Mouse (Mus musculus) ES-Bruce4 (cell line): ENCODE data around the gene Sp3. TPM values are rescaled to one million over a fixed set of nuclear protein-coding genes. Genes with fewer than 3 reads are reported as not detected.
"Not testable (repeated sequence)": the region's sequence is repeated elsewhere in the genome, so short reads cannot be mapped to it uniquely, and the experiment has no call there.

Experiments used
- H3K27ac ChIP-seq: 2 replicates; pipeline ENCODE4 v1.5.1; 2012; ENCODE audit warnings: low read length, inconsistent platforms; ENCODE audit not compliant: insufficient read depth
- H3K27me3 ChIP-seq: 2 replicates; pipeline ENCODE4 v1.6.1; 2012; ENCODE audit warnings: mild to moderate bottlenecking, low read length, inconsistent platforms; ENCODE audit not compliant: control insufficient read depth, poor library complexity, insufficient read depth, severe bottlenecking
- H3K36me3 ChIP-seq: 2 replicates; pipeline ENCODE4 v1.6.1; 2012; ENCODE audit warnings: inconsistent platforms, mild to moderate bottlenecking, low read length, moderate library complexity; ENCODE audit not compliant: control insufficient read depth, poor library complexity, insufficient read depth, severe bottlenecking
- H3K4me1 ChIP-seq: one replicate; pipeline ENCODE4 v1.8.1; 2011; ENCODE audit warnings: low read length; ENCODE audit not compliant: control insufficient read depth, insufficient read depth
- H3K4me3 ChIP-seq: 2 replicates; pipeline ENCODE4 v1.5.1; 2011; ENCODE audit warnings: low read depth, mild to moderate bottlenecking, low read length
- H3K9ac ChIP-seq: 2 replicates; pipeline ENCODE4 v1.6.1; 2012; ENCODE audit warnings: low read depth, mild to moderate bottlenecking, inconsistent platforms; ENCODE audit not compliant: poor library complexity, severe bottlenecking
- H3K9me3 ChIP-seq: replicated peaks from 2 replicates; pipeline ENCODE4 v1.6.1; 2012; ENCODE audit warnings: mild to moderate bottlenecking, low read length, inconsistent platforms; ENCODE audit not compliant: control insufficient read depth, poor library complexity, insufficient read depth, severe bottlenecking
- CTCF ChIP-seq: IDR thresholded peaks from one replicate; pipeline ENCODE4 v1.8.1; 2011; ENCODE audit warnings: low read depth, low read length
- EP300 ChIP-seq: IDR thresholded peaks from 2 replicates; pipeline ENCODE4 v1.6.1; 2011; ENCODE audit warnings: low read depth, low read length; ENCODE audit not compliant: insufficient read depth
- POLR2A ChIP-seq: IDR thresholded peaks from one replicate; pipeline ENCODE4 v1.8.1; 2011; ENCODE audit warnings: low read length; ENCODE audit not compliant: insufficient read depth
- polyA plus RNA-seq: library from polyadenylated mRNA; stranded (reverse); fragments of >200 nt; gene quantifications from 2 replicates; pipeline ENCODE4 v1.2.4, GENCODE M21; 2011; ENCODE audit warnings: low read depth; ENCODE audit not compliant: missing spikeins, insufficient read depth, insufficient read length

The Sp3 gene
- polyA plus RNA-seq, 1 experiment: 102 TPM

DNA sequence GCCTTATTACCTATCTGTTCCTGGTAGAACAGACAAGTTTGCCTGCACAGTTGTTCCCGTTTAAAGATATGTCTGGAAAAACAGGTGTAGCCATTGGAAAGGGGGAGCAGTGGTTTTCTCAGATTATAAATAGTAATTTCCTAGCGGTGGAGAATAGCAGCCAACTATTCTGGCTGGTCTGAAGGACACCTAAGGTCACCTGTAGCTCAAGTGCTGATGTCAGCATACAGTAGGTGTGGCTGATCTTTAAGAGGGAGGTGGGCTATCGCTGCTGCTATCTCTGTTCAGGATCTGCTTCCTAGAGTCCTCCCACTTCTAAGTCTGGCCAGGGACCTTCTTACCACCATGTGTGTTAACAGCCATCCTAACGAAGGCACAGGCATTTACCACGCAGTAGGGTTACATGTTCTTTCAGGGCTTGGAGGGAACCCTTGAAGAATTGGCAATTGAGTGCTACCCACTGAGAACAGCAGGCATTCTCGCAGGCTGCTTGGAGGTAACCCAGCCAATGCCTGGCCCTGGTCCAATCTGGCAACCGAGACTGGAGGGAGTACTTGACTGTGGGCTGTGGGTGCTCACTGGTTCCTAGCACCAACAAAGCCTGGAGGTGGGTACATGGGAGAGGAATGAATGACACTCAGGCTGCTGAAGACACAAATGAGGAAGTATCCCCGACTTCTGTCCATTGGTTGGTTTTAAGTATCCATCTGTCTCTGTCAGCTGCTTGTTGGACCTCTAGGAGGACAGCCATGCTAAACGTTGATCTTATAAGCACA lies 39.3 kb upstream of the Sp3 start:
- Histone ChIP-seq H3K9ac (peak overlapping the region; percentile 56), H3K27me3 (no peaks in the 10 kb centered on the region), H3K4me3 (no peak overlapping the region), H3K9me3 (peaks cover 10% of the 10 kb centered on the region), H3K4me1 (peaks cover 12% of the 10 kb centered on the region), H3K36me3 (no peaks in the 10 kb centered on the region), H3K27ac (peak overlapping the region; percentile 93)
- TF ChIP-seq POLR2A: no peak
- no peak for TF ChIP-seq CTCF
- TF ChIP-seq EP300: no peak

DNA sequence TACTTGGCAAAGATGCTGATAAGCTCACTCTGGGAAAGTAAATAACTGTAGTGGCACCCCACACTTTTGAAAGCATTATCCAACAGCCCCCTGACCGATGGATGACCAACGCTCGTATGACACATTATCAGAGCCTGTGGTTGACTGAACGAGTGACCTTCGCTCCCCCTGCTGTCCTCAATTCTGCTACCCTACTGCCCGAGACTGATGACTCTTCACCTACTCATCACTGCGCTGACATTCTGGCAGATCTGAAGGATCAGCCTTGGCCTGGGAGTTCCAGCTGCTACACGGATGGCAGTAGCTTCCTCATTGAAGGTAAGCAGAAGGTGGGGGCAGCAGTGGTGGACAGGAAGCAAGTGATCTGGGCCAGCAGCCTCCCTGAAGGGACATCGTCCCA lies 33.8 kb upstream of the Sp3 start:
- H3K27ac ChIP-seq, H3K9ac ChIP-seq, H3K4me3 ChIP-seq, H3K36me3 ChIP-seq, H3K4me1 ChIP-seq, H3K27me3 ChIP-seq: not testable (repeated sequence)
- peaks cover 40% of the 10 kb centered on the region for H3K9me3 ChIP-seq

DNA sequence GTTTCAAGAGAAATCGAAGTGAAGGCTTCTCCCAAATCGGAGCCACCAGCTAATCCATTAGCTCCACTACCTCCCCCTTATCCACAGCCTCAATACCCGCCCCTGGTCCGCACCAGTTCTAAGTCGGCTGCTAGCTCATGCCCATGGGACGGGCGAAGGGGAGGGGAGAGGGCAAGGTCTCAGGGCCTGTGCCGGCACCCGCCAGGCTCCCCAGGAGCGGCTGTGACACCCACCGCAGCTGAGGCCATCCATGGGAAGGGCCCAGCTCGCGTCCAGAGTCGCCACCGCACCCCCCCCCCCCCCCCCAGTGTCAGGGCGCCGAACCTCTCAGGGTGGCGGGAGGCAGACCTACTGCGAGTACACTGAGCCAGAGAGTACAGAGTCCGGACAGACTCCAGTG lies 32.4 kb upstream of the Sp3 start:
- no peaks in the 10 kb centered on the region for H3K27me3 ChIP-seq
- no peaks in the 10 kb centered on the region for H3K4me1 ChIP-seq
- H3K9me3 ChIP-seq: peaks cover 40% of the 10 kb centered on the region
- no peak overlapping the region for H3K27ac ChIP-seq
- no peak overlapping the region for H3K9ac ChIP-seq
- H3K4me3 ChIP-seq: no peak overlapping the region
- TF ChIP-seq POLR2A: no peak
- no peak for TF ChIP-seq EP300
- TF ChIP-seq CTCF: no peak
- H3K36me3 ChIP-seq: no peaks in the 10 kb centered on the region

DNA sequence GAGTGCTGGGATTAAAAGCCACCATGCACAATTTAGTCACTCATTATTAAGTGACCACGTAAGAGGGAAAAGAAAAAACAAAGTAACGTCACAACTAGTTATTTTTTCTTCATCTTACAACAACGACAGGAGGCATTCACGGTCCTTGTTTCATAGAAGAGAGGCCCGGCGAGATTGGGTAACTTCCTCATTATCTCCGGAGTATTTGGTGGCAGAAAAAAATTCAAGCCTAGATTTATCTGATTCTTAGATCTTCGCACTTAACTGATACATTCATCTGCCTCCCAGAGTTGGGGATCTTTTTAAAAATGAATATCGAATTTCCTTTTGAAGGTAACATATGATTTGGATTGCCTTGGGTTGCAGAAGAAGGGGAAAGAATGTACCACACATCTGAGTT lies 27.2 kb upstream of the Sp3 start:
- Histone ChIP-seq H3K4me3 (no peak overlapping the region), H3K9ac (no peak overlapping the region), H3K27me3 (no peaks in the 10 kb centered on the region), H3K4me1 (peaks cover 2% of the 10 kb centered on the region), H3K36me3 (no peaks in the 10 kb centered on the region), H3K27ac (no peak overlapping the region), H3K9me3 (peaks cover 17% of the 10 kb centered on the region)
- TF ChIP-seq EP300: no peak
- no peak for TF ChIP-seq CTCF
- TF ChIP-seq POLR2A: no peak

DNA sequence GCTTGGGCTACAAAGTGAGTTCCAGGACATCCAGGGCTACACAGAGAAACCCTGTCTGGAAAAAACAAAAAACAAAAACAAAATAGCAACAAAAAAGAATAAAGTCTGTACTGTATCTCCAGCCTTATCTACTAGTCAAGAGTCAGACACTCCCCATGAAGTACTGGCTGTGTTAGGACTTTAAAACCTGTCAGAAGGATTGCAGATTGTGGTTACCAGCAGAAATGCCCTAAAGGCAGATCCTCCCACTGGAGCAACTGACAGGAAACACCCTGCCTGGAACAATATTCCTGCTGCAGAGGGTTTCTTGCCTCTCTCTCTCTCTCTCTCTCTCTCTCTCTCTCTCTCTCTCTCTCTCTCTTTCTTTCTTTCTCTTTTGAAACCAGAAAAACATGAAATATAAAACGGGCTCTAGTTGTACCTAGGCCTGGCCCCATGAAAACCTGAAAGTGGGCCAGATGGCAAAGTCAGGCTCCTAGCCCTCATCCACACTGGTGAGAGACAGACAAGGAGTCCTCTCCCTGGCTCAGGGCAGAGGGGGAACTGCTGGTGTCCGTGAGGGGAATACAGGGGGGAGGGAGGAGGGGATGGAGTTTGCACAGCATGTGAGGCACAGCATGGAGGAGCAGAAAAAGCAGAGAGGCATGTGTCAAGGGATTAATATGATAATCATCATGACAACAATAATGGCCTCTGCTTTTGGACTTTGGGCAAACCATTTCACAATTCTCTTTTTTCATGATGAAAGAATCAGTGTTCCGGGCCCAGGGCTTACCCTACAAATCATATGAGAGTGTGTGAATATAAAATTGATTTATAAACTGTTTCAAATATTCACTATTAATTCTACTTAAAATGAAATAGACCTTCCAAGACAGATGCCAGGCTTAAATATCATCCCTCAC lies 25.6 kb upstream of the Sp3 start:
- H3K9me3 ChIP-seq: peaks cover 4% of the 10 kb centered on the region
- H3K27me3 ChIP-seq: no peaks in the 10 kb centered on the region
- peak overlapping the region; percentile 31 for H3K27ac ChIP-seq
- no peak overlapping the region for H3K4me3 ChIP-seq
- TF ChIP-seq CTCF (no peak), EP300 (no peak)
- peaks cover 2% of the 10 kb centered on the region for H3K4me1 ChIP-seq
- no peaks in the 10 kb centered on the region for H3K36me3 ChIP-seq
- no peak overlapping the region for H3K9ac ChIP-seq
